Mouse (Mus musculus): ENCODE data around the gene Clip2.

GRCm38 (mm10) chr5:134501453-134501852 lies 50.8 kb downstream of the Clip2 start:
- TF ChIP-seq POLR2A (IDR thresholded peaks at IDR 0.05; ENCODE audit: low read depth, low read length) = no peak
- TF ChIP-seq CTCF (IDR thresholded peaks at IDR 0.05; ENCODE audit: extremely low read depth, insufficient read depth, insufficient read length, insufficient replicate concordance) = no peak
